Mouse (Mus musculus) MEL (cell line): ENCODE results near the gene Spcs2.

ENCODE experiments used
- CHD2 ChIP-seq: IDR thresholded peaks from 2 replicates; pipeline ENCODE4 v1.6.1; 2011; ENCODE audit warnings: low read length, improper control_type of control experiment
- CTCF ChIP-seq, 3 experiments: IDR thresholded peaks in 2 of 3; conservative IDR thresholded peaks in 1 of 3; 2 replicates each; pipeline ENCODE4 v1.5.1; 2011 to 2012; ENCODE audit warnings: low read length in 3 of 3, low read depth in 2 of 3, mild to moderate bottlenecking in 2 of 3, improper control_type of control experiment in 1 of 3, inconsistent platforms in 1 of 3, mixed read lengths in 1 of 3, moderate library complexity in 1 of 3; ENCODE audit not compliant: control insufficient read depth in 1 of 3, insufficient read depth in 1 of 3, poor library complexity in 1 of 3, severe bottlenecking in 1 of 3
- EP300 ChIP-seq, 2 experiments: IDR thresholded peaks; 2 replicates each; pipeline ENCODE4 v1.6.1; 2011; ENCODE audit warnings: improper control_type of control experiment in 2 of 2, low read length in 2 of 2, low read depth in 1 of 2, mild to moderate bottlenecking in 1 of 2
- ETS1 ChIP-seq: IDR thresholded peaks from 2 replicates; pipeline ENCODE4 v1.6.1; 2012; ENCODE audit warnings: low read depth, mild to moderate bottlenecking, inconsistent platforms, low read length, improper control_type of control experiment, moderate library complexity
- JUND ChIP-seq: IDR thresholded peaks from 2 replicates; pipeline ENCODE4 v1.6.1; 2011; ENCODE audit warnings: low read depth, mild to moderate bottlenecking, improper control_type of control experiment, low read length
- MAFK ChIP-seq: IDR thresholded peaks from 2 replicates; pipeline ENCODE4 v1.6.1; 2011; ENCODE audit warnings: low read depth, mild to moderate bottlenecking, low read length, improper control_type of control experiment, borderline replicate concordance
- MAX ChIP-seq: IDR thresholded peaks from 2 replicates; pipeline ENCODE4 v1.6.1; 2011; ENCODE audit warnings: low read length, improper control_type of control experiment
- MYC ChIP-seq: IDR thresholded peaks from 2 replicates; pipeline ENCODE4 v1.6.1; 2011; ENCODE audit warnings: low read depth, mild to moderate bottlenecking, low read length, improper control_type of control experiment, moderate library complexity
- POLR2A ChIP-seq, 2 experiments: IDR thresholded peaks; 2 replicates each; pipeline ENCODE4 v1.6.1; 2011 to 2012; ENCODE audit warnings: low read length in 2 of 2, mild to moderate bottlenecking in 2 of 2, control low read depth in 1 of 2, improper control_type of control experiment in 1 of 2, low read depth in 1 of 2, moderate library complexity in 1 of 2; ENCODE audit not compliant: control insufficient read depth in 1 of 2, insufficient read depth in 1 of 2, poor library complexity in 1 of 2
- POLR2AphosphoS5 ChIP-seq: IDR thresholded peaks from 2 replicates; pipeline ENCODE4 v1.6.1; 2012; ENCODE audit warnings: low read depth, borderline replicate concordance, mild to moderate bottlenecking, inconsistent platforms, low read length, moderate library complexity, mixed read lengths
- RCOR1 ChIP-seq: IDR thresholded peaks from 2 replicates; pipeline ENCODE4 v1.6.1; 2012; ENCODE audit warnings: low read depth, mild to moderate bottlenecking, inconsistent platforms, low read length, improper control_type of control experiment
- USF2 ChIP-seq, 2 experiments: IDR thresholded peaks; 2 replicates each; pipeline ENCODE4 v1.6.1; 2011 to 2012; ENCODE audit warnings: improper control_type of control experiment in 2 of 2, low read length in 2 of 2, borderline replicate concordance in 1 of 2, inconsistent platforms in 1 of 2, low read depth in 1 of 2, mild to moderate bottlenecking in 1 of 2; ENCODE audit not compliant: insufficient read depth in 1 of 2
- ZC3H11A ChIP-seq: IDR thresholded peaks from 2 replicates; pipeline ENCODE4 v1.6.1; 2012; ENCODE audit warnings: low read depth, mild to moderate bottlenecking, inconsistent platforms, low read length, improper control_type of control experiment

DNA sequence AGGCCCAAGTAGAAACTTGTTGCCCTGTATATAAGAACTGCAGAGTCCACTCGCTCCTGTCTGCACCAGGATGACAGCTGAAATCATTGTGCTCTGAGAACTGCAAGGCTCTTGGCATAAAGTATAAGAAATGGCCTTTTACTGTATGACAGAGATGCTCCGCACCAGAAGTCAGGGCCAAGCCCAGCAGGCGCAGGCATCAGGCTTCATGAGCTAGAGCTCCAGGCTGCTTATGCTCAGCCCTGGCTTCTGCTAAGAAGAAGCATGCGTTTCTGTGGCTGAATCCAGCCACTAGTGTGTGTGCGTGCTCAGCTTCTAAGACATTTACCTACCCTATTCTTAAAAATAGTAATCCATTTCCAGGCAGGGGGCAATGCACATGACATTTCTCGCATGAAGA lies 31.2 kb upstream of the Spcs2 start:
- TF ChIP-seq CTCF (IDR thresholded peaks at IDR 0.05 in 2 of 3, conservative IDR thresholded peaks at IDR 0.05 in 1 of 3; ENCODE audit: control insufficient read depth in 1 of 3, insufficient read depth in 1 of 3, low read depth in 2 of 3, low read length in 3 of 3, poor library complexity in 1 of 3, severe bottlenecking in 1 of 3): no peak
- TF ChIP-seq CHD2: no peak
- no peak for TF ChIP-seq MAX
- TF ChIP-seq POLR2A (IDR thresholded peaks at IDR 0.05; ENCODE audit: control insufficient read depth in 1 of 2, insufficient read depth in 1 of 2, low read depth in 1 of 2, low read length in 2 of 2, poor library complexity in 1 of 2): no peak
- no peak for TF ChIP-seq ETS1
- no peak for TF ChIP-seq RCOR1
- TF ChIP-seq POLR2AphosphoS5: no peak
- TF ChIP-seq ZC3H11A: no peak
- no peak for TF ChIP-seq USF2 (IDR thresholded peaks at IDR 0.05; ENCODE audit: borderline replicate concordance in 1 of 2, insufficient read depth in 1 of 2, low read depth in 1 of 2, low read length in 2 of 2)
- TF ChIP-seq JUND: no peak
- TF ChIP-seq EP300 (IDR thresholded peaks at IDR 0.05; ENCODE audit: low read depth in 1 of 2, low read length in 2 of 2): no peak
- no peak for TF ChIP-seq MYC
- no peak for TF ChIP-seq MAFK
